Mouse (Mus musculus) kidney, adult 2 months (tissue): Measurements from ENCODE around the gene Fzd4. TPM values are rescaled to one million over a fixed set of nuclear protein-coding genes. Genes with fewer than 3 reads are reported as not detected.

Experiments
- DNase-seq: peaks from one replicate; pipeline ENCODE4 v3.0.0; 2021
- H3K27ac ChIP-seq: fragments of 200-500 bp; 2 replicates; pipeline ENCODE4 v1.5.1; 2012; ENCODE audit warnings: low read depth, low read length, control low read depth, inconsistent platforms; ENCODE audit not compliant: insufficient read depth
- H3K27me3 ChIP-seq: fragments of 200-500 bp; replicated peaks from 2 replicates; pipeline ENCODE4 v1.6.1; 2012; ENCODE audit warnings: mild to moderate bottlenecking, moderate library complexity, low read length, inconsistent platforms; ENCODE audit not compliant: control insufficient read depth, insufficient read depth
- H3K36me3 ChIP-seq: fragments of 200-500 bp; 2 replicates; pipeline ENCODE4 v1.6.1; 2012; ENCODE audit warnings: mild to moderate bottlenecking, moderate library complexity, low read length, inconsistent platforms; ENCODE audit not compliant: control insufficient read depth, insufficient read depth
- H3K4me1 ChIP-seq: fragments of 200-500 bp; 2 replicates; pipeline ENCODE4 v1.6.1; 2011; ENCODE audit warnings: low read length; ENCODE audit not compliant: control insufficient read depth, insufficient read depth
- H3K4me3 ChIP-seq: fragments of 200-500 bp; 2 replicates; pipeline ENCODE4 v1.5.1; 2011; ENCODE audit warnings: mild to moderate bottlenecking, low read depth, low read length, control low read depth; ENCODE audit not compliant: insufficient read depth
- CTCF ChIP-seq: fragments of 200-500 bp; conservative IDR thresholded peaks from 2 replicates; pipeline ENCODE4 v1.5.1; 2011; ENCODE audit warnings: low read depth, mild to moderate bottlenecking, control low read depth, low read length, moderate library complexity, mixed read lengths; ENCODE audit not compliant: insufficient read depth, insufficient read length
- POLR2A ChIP-seq: fragments of 200-500 bp; IDR thresholded peaks from one replicate; pipeline ENCODE4 v1.6.1; 2011; ENCODE audit warnings: low read depth, low read length, control low read depth
- WGBS: fragments of 180-500 bp; shearing (Covaris S2); methylation state at CpG from one replicate; pipeline ENCODE4 v1.1.7; 2018; 5-methylcytosine and 5-hydroxymethylcytosine counted together
- polyA plus RNA-seq: library from polyadenylated mRNA; depleted of rRNA; stranded (reverse); fragments of >200 nt; gene quantifications from 2 replicates; pipeline ENCODE4 v1.2.3, GENCODE M21; 2012

Gene Fzd4
- polyA plus RNA-seq, 1 experiment: 28.7 TPM

- H3K36me3 ChIP-seq: no peaks in the 10 kb centered on the region; the same call in 1 of the 2 replicates
- whole genome bisulfite sequencing: 22% methylated on average over 4 of the region's 4 CpGs
- no peak overlapping the region for H3K4me3 ChIP-seq
- H3K4me1 ChIP-seq: peaks cover 18% of the 10 kb centered on the region; the same call in 1 of the 2 replicates
- H3K27me3 ChIP-seq: no peaks in the 10 kb centered on the region
- peak overlapping the region; percentile 68 for H3K27ac ChIP-seq
- peak; percentile 52 for DNase-seq
- no peak for TF ChIP-seq CTCF
- TF ChIP-seq POLR2A: no peak
Observed at GRCm38 (mm10) chr7:89410294-89410693, 6.1 kb downstream of the Fzd4 start.

- Histone ChIP-seq H3K27ac (peak overlapping the region; percentile 37; the same call in 1 of the 2 replicates), H3K27me3 (no peaks in the 10 kb centered on the region), H3K4me3 (no peak overlapping the region), H3K4me1 (peaks cover 24% of the 10 kb centered on the region), H3K36me3 (no peaks in the 10 kb centered on the region; the same call in 1 of the 2 replicates)
- DNase-seq: peak; percentile 77
- 43% methylated on average over 3 of the region's 3 CpGs for WGBS
- TF ChIP-seq POLR2A (no peak), CTCF (no peak)
Observed at GRCm38 (mm10) chr7:89411346-89411745, 7.2 kb downstream of the Fzd4 start.

GRCm38 (mm10) chr7:89412094-89412493, 7.9 kb downstream of the Fzd4 start:
- TF ChIP-seq CTCF (no peak), POLR2A (no peak)
- Histone ChIP-seq H3K4me1 (peaks cover 29% of the 10 kb centered on the region), H3K27ac (peak overlapping the region; percentile 16; the same call in 1 of the 2 replicates)

GRCm38 (mm10) chr7:89416027-89416426, 11.9 kb downstream of the Fzd4 start:
- peak overlapping the region; percentile 74 for H3K27ac ChIP-seq
- no peaks in the 10 kb centered on the region for H3K36me3 ChIP-seq
- H3K27me3 ChIP-seq: no peaks in the 10 kb centered on the region
- no peak overlapping the region for H3K4me3 ChIP-seq
- no peak for DNase-seq
- TF ChIP-seq CTCF (no peak), POLR2A (no peak)
- WGBS: 67% methylated on average over 4 of the region's 4 CpGs
- peaks cover 25% of the 10 kb centered on the region for H3K4me1 ChIP-seq

More at GRCm38 (mm10) chr7:89412094-89412493, 7.9 kb downstream of the Fzd4 start:
- H3K27me3 ChIP-seq: no peaks in the 10 kb centered on the region
- WGBS: 51% methylated on average over 7 of the region's 7 CpGs
- H3K4me3 ChIP-seq: no peak overlapping the region
- H3K36me3 ChIP-seq: no peaks in the 10 kb centered on the region; the same call in 1 of the 2 replicates
- no peak for DNase-seq

- no peak for DNase-seq
- TF ChIP-seq POLR2A: no peak
- TF ChIP-seq CTCF: no peak
- no peaks in the 10 kb centered on the region for H3K36me3 ChIP-seq
- peak overlapping the region; percentile 63; the same call in 1 of the 2 replicates for H3K27ac ChIP-seq
- H3K4me3 ChIP-seq: no peak overlapping the region
- H3K27me3 ChIP-seq: no peaks in the 10 kb centered on the region
- peaks cover 26% of the 10 kb centered on the region for H3K4me1 ChIP-seq
- 51% methylated on average over 2 of the region's 2 CpGs for WGBS
Observed at GRCm38 (mm10) chr7:89417707-89418106, 13.6 kb downstream of the Fzd4 start.

- WGBS: 41% methylated on average over 8 of the region's 8 CpGs
- Histone ChIP-seq H3K27me3 (no peaks in the 10 kb centered on the region), H3K4me3 (no peak overlapping the region), H3K36me3 (no peaks in the 10 kb centered on the region), H3K27ac (peak overlapping the region; percentile 63; the same call in 1 of the 2 replicates), H3K4me1 (peaks cover 26% of the 10 kb centered on the region)
- no peak for DNase-seq
- no peak for TF ChIP-seq POLR2A
- TF ChIP-seq CTCF: no peak
Observed at GRCm38 (mm10) chr7:89418127-89418653, 14.0 kb downstream of the Fzd4 start.

GRCm38 (mm10) chr7:89418917-89419679, 14.9 kb downstream of the Fzd4 start:
- TF ChIP-seq POLR2A (no peak), CTCF (peak; percentile 24; the same call in 1 of the 2 replicates)
- 41% methylated on average over 3 of the region's 3 CpGs for WGBS
- H3K4me3 ChIP-seq: no peak overlapping the region
- H3K4me1 ChIP-seq: peaks cover 27% of the 10 kb centered on the region
- H3K27ac ChIP-seq: no peak overlapping the region
- peak; percentile 56 for DNase-seq
- H3K36me3 ChIP-seq: no peaks in the 10 kb centered on the region
- no peaks in the 10 kb centered on the region for H3K27me3 ChIP-seq
